Mouse (Mus musculus) bone marrow, adult 2 months (tissue): ENCODE measurements around the gene Pusl1.

Source experiments
- CTCF ChIP-seq: fragments of 200-500 bp; IDR thresholded peaks from 2 replicates; pipeline ENCODE4 v1.5.1; 2011; ENCODE audit warnings: low read length, control low read depth; ENCODE audit not compliant: control insufficient read depth, insufficient read depth
- POLR2A ChIP-seq: fragments of 200-500 bp; IDR thresholded peaks from 2 replicates; pipeline ENCODE4 v1.6.1; 2011; ENCODE audit warnings: low read depth, mild to moderate bottlenecking, control low read depth, low read length, borderline replicate concordance; ENCODE audit not compliant: control insufficient read depth

DNA sequence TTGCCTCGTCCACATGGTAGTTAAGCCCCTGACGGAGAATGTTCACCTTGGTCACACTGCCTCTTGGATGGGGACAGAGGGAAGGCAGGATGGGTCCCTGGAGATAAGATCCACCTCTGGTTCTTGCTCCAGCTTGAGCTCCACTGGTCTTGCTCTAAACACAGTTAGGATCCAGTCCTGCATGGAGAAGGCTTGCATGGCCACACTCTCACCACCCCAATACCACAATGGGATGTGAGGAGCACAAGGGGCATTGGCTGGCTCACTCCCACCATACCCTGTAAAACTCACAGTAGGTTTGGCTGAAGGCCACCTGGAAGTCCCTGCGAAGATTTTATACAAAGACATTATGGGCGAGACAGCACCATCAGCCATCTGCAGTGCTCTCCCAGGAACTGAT lies 17.2 kb upstream of the Pusl1 start:
- TF ChIP-seq CTCF (no peak), POLR2A (no peak)
